Mouse (Mus musculus) CD4-positive, CD25-positive, alpha-beta regulatory T cell, adult 2 months (primary cell): ENCODE data around the gene Lrrc4.

Source experiments
- DNase-seq: peaks from one replicate; pipeline ENCODE4 v3.0.0-alpha.2; 2012; ENCODE audit warnings: low read depth, low spot score

Gene Lrrc4

DNA sequence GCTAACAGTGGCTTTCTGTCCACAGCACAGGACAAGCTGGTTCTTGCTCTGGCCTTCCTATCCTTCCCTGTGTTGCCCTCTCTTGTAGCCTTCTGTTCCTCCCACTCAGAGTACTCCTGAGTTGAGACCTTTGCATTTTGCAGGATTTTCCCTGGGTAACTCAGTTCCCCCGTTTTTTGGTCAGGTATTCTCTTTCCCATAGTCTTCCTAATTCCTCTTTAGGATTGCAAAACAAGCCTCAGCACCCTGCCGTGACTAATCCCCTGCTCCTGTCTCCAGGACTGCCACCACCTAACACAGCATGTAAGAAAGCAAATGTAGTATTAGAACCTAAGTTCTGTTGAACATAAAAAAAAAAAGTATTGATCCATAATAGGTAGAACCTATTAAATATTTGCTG, 60.2 kb downstream of the Lrrc4 start:
- no peak for DNase-seq

- no peak for DNase-seq
Measured at GRCm38 (mm10) chr6:28767891-28768481, 63.6 kb downstream of the Lrrc4 start.

DNA sequence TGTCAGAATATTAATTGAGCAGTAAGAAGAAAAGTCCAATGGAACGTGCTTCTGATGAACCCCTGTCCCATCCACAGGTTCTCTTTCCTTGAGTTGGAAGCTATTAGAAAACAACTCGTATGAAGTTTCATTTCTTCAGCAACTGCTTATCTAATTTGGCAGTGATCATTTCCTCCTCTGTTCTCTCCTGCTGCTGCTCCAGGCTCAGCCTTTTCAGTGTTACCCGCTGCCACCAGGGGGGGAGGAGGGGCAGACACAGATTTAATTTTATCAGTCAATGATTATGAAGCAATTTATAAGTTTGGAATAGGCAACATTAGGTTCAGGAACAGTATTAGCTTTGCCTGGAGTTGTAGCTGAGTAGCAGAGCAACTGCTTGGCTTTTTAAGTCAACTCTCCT, 64.9 kb downstream of the Lrrc4 start:
- peak; percentile 9 for DNase-seq

- DNase-seq, result no peak
Measured at GRCm38 (mm10) chr6:28762132-28762775, 69.3 kb downstream of the Lrrc4 start.

DNA sequence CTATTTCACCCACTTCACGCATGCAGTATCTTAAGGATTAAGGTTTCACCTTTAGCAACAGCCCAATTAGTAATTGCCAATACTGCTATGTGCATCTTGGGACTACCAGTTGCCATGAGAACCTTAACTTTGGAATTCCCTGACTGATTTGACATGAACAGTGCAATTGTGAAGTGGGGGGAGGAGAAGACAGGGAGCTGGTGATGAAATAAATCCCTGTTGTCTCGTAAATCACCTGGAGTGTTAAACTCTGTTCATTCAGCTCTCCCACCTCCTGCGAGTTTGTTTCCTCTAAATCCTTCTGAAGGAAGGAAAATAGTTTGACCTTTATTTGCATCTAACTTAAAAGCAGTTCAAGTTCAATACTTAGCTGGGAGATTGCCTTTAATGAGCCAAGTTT, 69.8 kb downstream of the Lrrc4 start:
- no peak for DNase-seq

DNA sequence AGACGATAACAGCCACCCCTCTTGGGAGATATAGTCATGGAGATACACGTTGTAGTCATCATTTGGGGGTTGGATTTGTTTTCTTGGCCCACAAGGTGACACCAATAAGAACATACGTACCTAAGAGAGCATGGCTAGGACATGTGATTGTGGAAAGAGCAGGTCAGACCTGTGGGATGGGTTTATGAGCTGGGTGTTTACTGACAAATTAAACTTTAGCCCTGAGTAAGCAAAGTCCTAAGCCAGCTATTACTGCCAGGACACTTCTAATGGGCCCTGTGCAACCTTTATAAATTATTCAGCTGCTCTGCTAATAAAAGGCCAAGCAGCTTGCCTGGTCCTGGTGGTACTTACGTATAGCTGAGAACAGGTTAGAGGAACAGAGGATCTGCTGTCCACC, 73.3 kb downstream of the Lrrc4 start:
- no peak for DNase-seq

- no peak for DNase-seq
Measured at GRCm38 (mm10) chr6:28756306-28757018, 75.1 kb downstream of the Lrrc4 start.

DNA sequence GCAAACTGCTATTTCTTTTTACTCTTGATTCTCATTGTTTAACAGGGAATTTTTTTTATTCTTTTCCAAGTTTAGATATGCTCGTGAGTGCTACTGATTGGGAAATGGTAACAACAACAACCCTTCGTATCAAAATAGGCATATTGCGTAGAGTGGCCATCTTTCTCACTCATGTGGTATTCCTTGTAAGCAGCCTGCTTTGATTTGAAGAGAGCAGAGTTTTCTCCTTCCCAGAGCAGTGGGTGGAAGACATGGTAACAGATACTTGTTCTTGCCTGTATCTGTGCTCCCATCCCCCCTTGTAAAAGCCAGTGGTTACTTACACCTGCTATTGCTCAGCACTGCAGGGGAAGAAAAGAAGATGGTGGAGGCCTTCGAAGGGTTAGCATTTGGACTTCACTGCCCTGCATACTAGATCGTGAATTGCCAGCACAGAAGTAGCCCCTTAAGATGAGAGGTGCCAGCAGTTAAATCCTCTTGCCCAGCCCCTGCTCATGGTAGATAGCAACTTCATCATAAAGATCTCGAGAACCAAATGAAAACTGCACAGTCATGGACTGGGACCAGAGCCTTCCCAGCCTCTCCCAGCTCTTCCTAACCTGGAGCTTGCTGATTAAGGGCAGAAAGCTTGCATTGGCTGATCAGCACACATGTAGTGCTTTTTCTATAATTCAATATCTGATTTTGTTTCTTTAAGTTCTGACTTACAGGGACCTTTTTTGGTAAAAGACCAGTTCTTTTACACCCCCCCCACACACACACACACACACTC, 77.2 kb downstream of the Lrrc4 start:
- no peak for DNase-seq

DNA sequence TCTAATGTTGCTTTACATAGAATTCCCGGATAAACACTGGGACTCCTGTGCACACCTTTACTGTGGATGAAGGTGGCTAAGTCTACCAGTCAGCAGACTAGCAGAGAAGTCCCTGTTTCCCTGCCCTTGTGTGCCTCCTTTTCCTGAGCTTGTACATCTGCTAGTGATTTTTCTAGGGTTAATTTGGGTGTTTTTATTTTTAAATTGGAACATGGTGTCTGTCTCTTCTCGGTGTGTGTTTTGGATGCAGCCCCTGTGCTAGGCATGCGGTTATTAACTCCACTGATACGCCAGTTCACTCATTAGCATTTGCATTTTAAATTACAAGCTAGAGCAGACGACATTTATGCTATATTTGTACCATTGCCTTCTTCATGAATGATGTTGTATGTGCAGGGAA, 77.9 kb downstream of the Lrrc4 start:
- DNase-seq, result no peak

- DNase-seq, result no peak
Measured at GRCm38 (mm10) chr6:28753217-28753616, 78.3 kb downstream of the Lrrc4 start.

DNA sequence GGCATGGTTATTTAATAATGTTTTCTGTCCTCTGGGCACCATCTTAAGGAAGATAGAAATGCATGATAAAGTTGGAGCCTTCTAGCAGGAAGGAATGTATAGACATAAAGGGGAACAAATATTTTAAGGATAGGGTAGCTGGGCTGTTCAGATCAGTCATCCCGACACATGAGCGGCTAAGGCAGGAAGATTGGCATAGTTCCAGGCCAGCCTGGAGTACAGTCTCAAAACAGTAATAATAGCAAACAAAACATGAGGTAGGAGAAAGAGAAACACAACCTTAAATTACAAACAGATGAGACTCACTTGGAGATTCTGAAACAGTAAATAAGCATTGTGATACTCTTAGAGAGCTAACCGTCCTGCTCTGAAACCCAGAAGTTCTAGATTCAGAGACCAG, 80.4 kb downstream of the Lrrc4 start:
- DNase-seq, result no peak

GRCm38 (mm10) chr6:28749224-28749623, 82.3 kb downstream of the Lrrc4 start:
- no peak for DNase-seq

DNA sequence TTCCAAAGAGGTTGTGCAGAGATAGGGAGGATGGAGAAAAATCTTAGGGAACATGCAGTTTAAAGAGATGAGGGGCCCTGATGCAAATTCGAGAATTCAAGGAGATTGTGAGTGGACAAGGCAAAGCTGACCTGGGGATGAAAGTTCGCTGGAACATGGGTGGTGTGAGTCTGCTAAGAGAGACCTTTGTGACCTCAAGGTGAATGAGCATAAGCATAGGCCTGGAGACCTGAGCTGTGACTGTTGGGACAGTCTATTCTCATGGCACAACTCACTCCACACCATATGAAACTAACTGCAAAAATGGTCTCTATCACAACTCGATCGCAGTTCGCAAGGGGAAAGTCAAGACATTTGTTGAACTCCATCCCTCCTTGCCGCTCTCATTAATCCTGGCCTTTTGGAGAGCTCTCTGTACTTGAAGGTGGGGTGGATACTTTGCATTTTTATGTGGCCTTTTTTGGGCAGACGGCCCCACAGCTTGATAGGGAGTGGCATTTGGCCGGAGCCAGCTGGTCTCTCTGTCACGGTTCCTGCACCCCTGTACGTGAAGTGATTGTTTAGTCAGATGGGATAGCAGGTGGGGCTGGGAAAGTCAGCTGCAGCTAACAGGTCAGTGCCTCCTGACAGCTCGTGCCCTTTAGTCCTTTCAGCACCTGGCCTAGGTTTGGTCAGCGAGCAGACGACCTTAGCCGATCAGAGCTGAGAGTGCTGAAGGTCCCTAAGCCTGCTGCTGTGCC, 83.4 kb downstream of the Lrrc4 start:
- DNase-seq, result no peak

DNA sequence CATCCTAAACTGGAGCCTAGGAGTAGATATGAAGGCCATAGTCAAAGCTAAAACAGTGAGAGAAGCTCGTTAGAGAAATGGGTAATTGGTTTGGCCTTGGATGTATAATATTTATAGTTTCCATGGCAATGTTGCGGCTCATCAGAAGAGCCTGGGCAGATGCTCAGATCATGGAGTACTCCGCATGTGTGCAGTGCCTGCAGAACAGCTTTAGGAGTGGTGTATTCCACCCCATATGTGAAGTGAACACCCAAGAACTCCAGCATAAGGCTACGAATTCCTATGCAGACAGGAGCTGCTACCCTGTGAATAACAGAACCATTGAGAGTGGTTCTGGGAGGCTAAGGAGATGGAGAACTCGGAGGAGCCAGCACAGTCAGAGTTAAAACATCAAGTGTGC, 84.5 kb downstream of the Lrrc4 start:
- no peak for DNase-seq

- no peak for DNase-seq
Measured at GRCm38 (mm10) chr6:28745864-28746263, 85.7 kb downstream of the Lrrc4 start.

GRCm38 (mm10) chr6:28743586-28743985, 88.0 kb downstream of the Lrrc4 start:
- no peak for DNase-seq

- no peak for DNase-seq
Measured at GRCm38 (mm10) chr6:28737601-28738000, 93.9 kb downstream of the Lrrc4 start.

GRCm38 (mm10) chr6:28736665-28737064, 94.9 kb downstream of the Lrrc4 start:
- no peak for DNase-seq

DNA sequence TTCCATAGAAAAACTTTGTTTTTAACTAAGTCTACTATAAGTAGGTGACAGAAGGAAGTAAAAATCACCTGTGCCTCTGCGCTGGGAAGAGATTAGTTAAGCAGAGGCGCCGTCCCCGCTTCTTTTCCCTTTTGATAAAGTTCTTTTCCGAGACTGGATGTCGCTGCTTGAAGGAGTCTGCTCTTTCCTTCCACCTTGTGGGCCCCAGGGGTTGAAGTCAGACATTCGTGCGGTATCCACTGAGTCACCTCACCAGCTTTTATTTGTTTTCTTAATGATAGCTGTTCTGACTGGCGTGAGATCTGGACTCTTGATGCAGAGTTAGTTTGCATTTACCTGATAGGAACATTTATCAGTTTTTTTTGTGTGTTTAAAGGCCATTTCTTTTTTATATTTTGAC, 96.4 kb downstream of the Lrrc4 start:
- DNase-seq, result no peak

GRCm38 (mm10) chr6:28733884-28734647, 97.5 kb downstream of the Lrrc4 start:
- no peak for DNase-seq

DNA sequence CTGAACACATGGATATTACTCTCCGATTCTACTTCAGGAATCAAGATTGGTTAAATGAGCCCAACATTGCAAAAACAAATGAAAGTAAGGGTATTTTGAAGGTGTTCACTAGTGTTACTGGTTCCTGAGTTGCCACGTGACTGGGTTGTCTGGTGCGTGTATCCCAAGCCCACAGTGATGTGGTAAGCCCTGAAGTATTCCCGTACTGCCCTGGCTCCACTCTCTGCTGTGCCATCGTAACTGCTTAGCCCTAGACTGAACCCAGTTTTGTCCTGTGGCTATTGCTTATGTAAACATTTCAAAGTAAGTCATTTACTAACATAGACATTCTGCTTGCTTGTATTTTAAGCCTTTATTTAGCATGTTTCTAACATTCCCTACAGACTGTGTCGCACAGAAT, 100.3 kb downstream of the Lrrc4 start:
- DNase-seq, result no peak
